Mouse (Mus musculus) neural tube, embryonic 14.5 days (tissue): Measurements from ENCODE around the gene Pkd1l3. TPM values are rescaled to one million over a fixed set of nuclear protein-coding genes. Genes with fewer than 3 reads are reported as not detected.

Experiments used
- ATAC-seq: fragments of 200-750 bp; cut with Nextera tagmentation; 2 replicates; pipeline ENCODE4 v1.8.0; 2017; ENCODE audit warnings: low read depth, mild to moderate bottlenecking, moderate TSS enrichment, moderate library complexity
- H3K27ac ChIP-seq: fragments of 300-500 bp; sonication (generic); 2 replicates; pipeline ENCODE4 v1.5.1; 2014; ENCODE audit warnings: low read depth, mild to moderate bottlenecking, control low read depth, low read length, moderate library complexity, mixed read lengths
- H3K27me3 ChIP-seq: fragments of 300-500 bp; sonication (generic); 2 replicates; pipeline ENCODE4 v1.6.1; 2014; ENCODE audit warnings: low read length; ENCODE audit not compliant: control insufficient read depth, insufficient read depth
- H3K36me3 ChIP-seq: fragments of 300-500 bp; sonication (generic); 2 replicates; pipeline ENCODE4 v1.6.1; 2014; ENCODE audit warnings: low read length, mixed read lengths; ENCODE audit not compliant: control insufficient read depth, insufficient read depth
- H3K4me1 ChIP-seq: fragments of 300-500 bp; sonication (generic); 2 replicates; pipeline ENCODE4 v1.6.1; 2014; ENCODE audit warnings: low read length; ENCODE audit not compliant: control insufficient read depth, insufficient read depth
- H3K4me2 ChIP-seq: fragments of 300-500 bp; sonication (generic); 2 replicates; pipeline ENCODE4 v1.6.1; 2014; ENCODE audit warnings: mild to moderate bottlenecking, low read depth, low read length, control low read depth
- H3K4me3 ChIP-seq: fragments of 300-500 bp; sonication (generic); 2 replicates; pipeline ENCODE4 v1.5.1; 2014; ENCODE audit warnings: low read depth, low read length, control low read depth, mixed read lengths
- H3K9ac ChIP-seq: fragments of 300-500 bp; sonication (generic); replicated peaks from 2 replicates; pipeline ENCODE4 v1.6.1; 2014; ENCODE audit warnings: low read depth, mild to moderate bottlenecking, control low read depth, low read length, mixed read lengths
- H3K9me3 ChIP-seq: fragments of 300-500 bp; sonication (generic); 2 replicates; pipeline ENCODE4 v1.6.1; 2016; ENCODE audit warnings: low read length; ENCODE audit not compliant: control insufficient read depth
- WGBS: fragments of 180-500 bp; shearing (Covaris S2); extraction: QIAGEN DNeasy Blood & Tissue Kit; methylation state at CpG from one replicate; pipeline ENCODE4 v1.1.7; 2014; 5-methylcytosine and 5-hydroxymethylcytosine counted together
- polyA plus RNA-seq: library from polyadenylated mRNA; unstranded; fragments of >200 nt; fragmentation: Nextera tagmentation; extraction: Ambion mirVana; gene quantifications from 2 replicates; pipeline ENCODE4 v1.2.1, GENCODE M21; 2014

The Pkd1l3 gene
- polyA plus RNA-seq, 1 experiment from 2014 or later = 0.09 TPM

DNA sequence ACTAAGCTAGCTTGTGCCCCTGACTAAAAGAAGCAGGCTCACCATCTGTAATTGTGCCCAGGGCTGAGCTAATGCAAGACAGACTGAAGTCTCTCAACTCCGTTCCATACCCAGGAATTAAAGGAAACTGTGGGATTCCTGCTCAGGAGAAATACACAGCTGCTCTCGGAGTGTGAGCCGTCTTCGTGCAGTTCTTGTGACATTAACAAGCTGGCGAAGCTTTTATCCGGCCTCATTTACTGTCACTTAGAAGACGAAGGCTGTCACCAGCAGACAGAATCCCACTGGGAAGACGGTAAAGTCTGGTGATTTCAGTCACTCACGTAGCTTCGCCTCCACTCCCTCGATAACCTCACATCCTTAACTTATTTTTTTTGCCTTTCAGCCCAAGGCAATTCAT is 33.0 kb downstream of the Pkd1l3 start:
- 78% methylated on average over 11 of the region's 11 CpGs for WGBS
- Histone ChIP-seq H3K9me3 (no peaks in the 10 kb centered on the region), H3K27me3 (no peaks in the 10 kb centered on the region), H3K36me3 (no peaks in the 10 kb centered on the region), H3K4me2 (no peak overlapping the region), H3K27ac (no peak overlapping the region), H3K9ac (no peak overlapping the region), H3K4me3 (no peak overlapping the region), H3K4me1 (no peaks in the 10 kb centered on the region)
- ATAC-seq = no peak

DNA sequence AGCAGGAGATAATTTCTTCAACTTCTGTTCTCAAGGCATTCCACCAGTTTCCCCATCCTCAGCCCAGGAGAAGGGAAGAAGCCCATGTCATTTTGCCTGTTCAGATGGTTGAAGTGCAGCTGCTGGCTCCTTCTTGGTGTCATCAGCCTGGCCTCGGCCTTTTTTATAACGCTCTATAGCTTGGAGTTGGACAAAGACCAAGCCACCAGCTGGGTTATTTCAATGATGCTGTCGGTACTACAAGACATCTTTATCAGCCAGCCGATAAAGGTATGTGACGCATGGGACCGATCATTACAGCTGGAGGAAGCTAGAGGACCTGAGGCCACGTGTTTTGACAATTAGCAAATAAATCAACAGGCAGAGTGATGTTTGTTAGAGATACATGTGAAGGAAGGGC is 34.2 kb downstream of the Pkd1l3 start:
- Histone ChIP-seq H3K27me3 (no peaks in the 10 kb centered on the region), H3K4me2 (no peak overlapping the region), H3K36me3 (no peaks in the 10 kb centered on the region), H3K4me1 (no peaks in the 10 kb centered on the region), H3K9ac (no peak overlapping the region), H3K9me3 (no peaks in the 10 kb centered on the region), H3K4me3 (no peak overlapping the region), H3K27ac (no peak overlapping the region)
- no peak for ATAC-seq
- 71% methylated on average over 7 of the region's 7 CpGs for WGBS

DNA sequence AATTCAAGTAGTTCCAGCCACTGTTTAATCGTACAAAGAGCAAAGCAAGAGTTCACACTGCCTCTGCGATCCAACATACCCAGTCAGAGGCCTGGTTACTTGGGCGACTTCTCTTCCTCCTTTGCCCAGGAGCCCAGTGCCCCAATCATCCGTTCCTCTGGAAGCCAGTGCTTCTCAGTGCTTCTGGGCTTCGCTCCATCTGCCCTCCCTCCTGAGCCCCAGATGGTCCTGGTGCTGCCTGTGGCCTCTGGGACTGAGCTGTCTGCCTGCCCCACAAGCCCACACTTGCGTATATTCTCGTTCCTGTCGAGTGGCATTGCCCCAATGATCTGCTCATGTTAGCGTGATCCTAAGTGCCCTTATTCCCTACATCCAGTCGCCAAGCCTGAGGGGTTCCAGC is 36.5 kb downstream of the Pkd1l3 start:
- H3K4me2 ChIP-seq = no peak overlapping the region
- H3K9me3 ChIP-seq = no peaks in the 10 kb centered on the region
- no peak overlapping the region for H3K4me3 ChIP-seq
- no peaks in the 10 kb centered on the region for H3K27me3 ChIP-seq
- H3K9ac ChIP-seq = no peak overlapping the region
- H3K4me1 ChIP-seq = no peaks in the 10 kb centered on the region
- no peak overlapping the region for H3K27ac ChIP-seq
- no peak for ATAC-seq
- 72% methylated on average over 10 of the region's 10 CpGs for WGBS
- H3K36me3 ChIP-seq = no peaks in the 10 kb centered on the region

DNA sequence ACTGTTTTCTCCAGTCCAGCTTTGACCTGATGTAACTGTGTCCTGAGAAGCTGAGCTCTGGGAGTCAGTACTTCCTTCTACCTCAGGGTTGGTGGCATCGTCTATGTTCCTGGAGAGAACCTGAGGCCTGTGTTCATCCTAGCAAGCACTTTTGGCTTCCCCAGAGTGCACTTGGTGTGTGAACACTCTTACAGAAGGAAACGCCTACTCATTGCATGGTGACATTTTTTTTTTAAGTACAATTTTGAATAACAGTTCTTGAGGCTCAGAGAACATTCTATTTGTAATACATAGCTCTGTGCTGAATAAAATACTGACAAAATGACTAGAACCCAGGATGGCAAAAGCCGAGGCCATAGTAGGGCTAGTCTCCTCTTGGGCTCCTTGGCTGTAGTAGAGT is 42.5 kb downstream of the Pkd1l3 start:
- no peak overlapping the region for H3K4me3 ChIP-seq
- H3K27me3 ChIP-seq = no peaks in the 10 kb centered on the region
- no peak overlapping the region for H3K9ac ChIP-seq
- 89% methylated on average over 3 of the region's 3 CpGs for WGBS
- no peak overlapping the region for H3K27ac ChIP-seq
- no peaks in the 10 kb centered on the region for H3K4me1 ChIP-seq
- no peak overlapping the region for H3K4me2 ChIP-seq
- no peaks in the 10 kb centered on the region for H3K9me3 ChIP-seq
- no peaks in the 10 kb centered on the region for H3K36me3 ChIP-seq
- ATAC-seq = no peak

DNA sequence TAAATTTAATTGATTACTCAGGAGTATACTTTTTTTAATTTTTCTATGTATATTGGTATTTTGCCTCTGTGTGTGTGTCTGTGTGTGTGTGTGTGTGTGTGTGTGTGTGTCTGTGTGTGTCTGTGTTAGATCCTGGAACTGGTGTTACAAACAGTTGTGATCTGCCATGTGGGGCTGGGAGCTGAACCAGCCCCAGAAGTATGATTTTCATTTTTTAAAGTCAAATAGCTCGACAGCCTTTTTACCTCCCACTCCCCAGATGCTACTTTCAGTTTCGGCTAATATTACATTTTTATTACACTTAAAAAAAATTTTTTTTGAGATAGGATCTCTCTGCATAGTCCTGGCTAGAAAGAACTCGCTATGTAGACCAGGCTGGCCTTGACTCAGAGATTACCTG is 48.0 kb downstream of the Pkd1l3 start:
- Histone ChIP-seq H3K9ac (no peak overlapping the region), H3K9me3 (no peaks in the 10 kb centered on the region), H3K4me1 (no peaks in the 10 kb centered on the region), H3K4me2 (no peak overlapping the region), H3K27ac (no peak overlapping the region), H3K36me3 (peaks cover 4% of the 10 kb centered on the region; the same call in 1 of the 2 replicates), H3K4me3 (no peak overlapping the region), H3K27me3 (no peaks in the 10 kb centered on the region)
- ATAC-seq = no peak
- 82% methylated on average over 3 of the region's 3 CpGs for WGBS

DNA sequence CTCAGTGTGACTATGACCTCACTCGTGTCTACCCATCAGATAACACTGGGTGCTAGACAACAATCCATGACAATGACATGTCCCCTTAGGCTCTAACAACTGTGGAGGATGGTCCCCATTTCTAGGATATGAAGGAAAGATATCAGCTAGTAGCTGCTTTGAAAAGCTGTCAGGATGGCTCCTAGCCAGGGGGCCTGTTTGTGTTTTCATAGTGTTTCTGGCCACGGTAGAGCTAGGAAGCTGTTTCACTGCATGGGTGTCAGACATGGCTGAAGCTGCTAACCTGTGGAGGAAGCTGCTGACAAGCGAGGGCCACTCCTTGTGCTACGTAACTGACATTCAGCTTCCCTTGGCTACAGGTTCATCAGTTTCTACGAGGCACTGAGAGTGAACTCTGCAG is 52.3 kb downstream of the Pkd1l3 start:
- no peak overlapping the region for H3K9ac ChIP-seq
- no peak overlapping the region for H3K4me3 ChIP-seq

DNA sequence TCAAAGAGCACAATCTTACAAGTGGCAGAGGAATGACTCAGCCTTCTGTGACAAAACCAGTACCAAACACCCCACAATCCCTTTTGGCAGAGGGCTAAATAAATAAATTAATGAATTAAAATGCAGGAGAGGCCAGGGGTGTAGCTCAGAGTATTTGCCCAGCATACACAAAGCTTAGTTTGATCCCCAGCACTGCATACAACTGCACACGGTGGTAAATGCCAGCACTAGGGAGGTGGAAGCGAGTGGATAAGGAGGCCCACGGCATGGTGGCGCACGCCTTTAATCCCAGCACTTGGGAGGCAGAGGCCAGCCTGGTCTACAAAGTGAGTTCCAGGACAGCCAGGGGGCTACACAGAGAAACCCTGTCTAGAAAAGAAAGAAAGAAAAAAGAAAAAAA is 58.3 kb downstream of the Pkd1l3 start:
- H3K9me3 ChIP-seq = no peaks in the 10 kb centered on the region
- H3K4me3 ChIP-seq = no peak overlapping the region
- H3K27me3 ChIP-seq = no peaks in the 10 kb centered on the region
- no peak for ATAC-seq
- no peak overlapping the region for H3K27ac ChIP-seq
- H3K36me3 ChIP-seq = peaks cover 69% of the 10 kb centered on the region
- H3K4me2 ChIP-seq = no peak overlapping the region
- no peak overlapping the region for H3K9ac ChIP-seq
- no peaks in the 10 kb centered on the region for H3K4me1 ChIP-seq
- 96% methylated on average over 5 of the region's 5 CpGs for WGBS

More for the DNA sequence above, 52.3 kb downstream of the Pkd1l3 start:
- no peaks in the 10 kb centered on the region for H3K4me1 ChIP-seq
- no peaks in the 10 kb centered on the region for H3K27me3 ChIP-seq
- no peak overlapping the region for H3K27ac ChIP-seq
- WGBS = 89% methylated on average over 5 of the region's 5 CpGs
- no peaks in the 10 kb centered on the region for H3K9me3 ChIP-seq
- H3K4me2 ChIP-seq = no peak overlapping the region
- H3K36me3 ChIP-seq = peaks cover 21% of the 10 kb centered on the region
- ATAC-seq = no peak

DNA sequence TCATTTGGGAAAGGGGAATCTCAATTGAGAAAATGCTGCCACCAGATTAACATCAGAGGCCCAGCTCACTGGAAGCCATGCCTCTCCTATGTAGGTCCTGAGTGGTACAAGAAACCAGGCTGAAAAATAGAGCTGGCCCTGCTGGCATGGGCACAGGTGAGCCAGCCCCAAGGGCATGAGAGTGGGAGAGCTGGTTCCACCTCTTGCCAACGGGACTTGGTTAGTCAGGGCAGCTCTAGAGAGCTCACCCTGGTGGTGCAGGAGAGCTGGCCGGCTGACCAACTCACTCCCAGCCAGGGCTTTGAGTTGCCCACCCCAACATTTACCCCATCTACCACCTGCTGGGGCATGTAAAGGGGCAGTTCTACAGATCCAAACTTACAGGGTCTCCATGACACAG is 59.3 kb downstream of the Pkd1l3 start:
- ATAC-seq = no peak
- Histone ChIP-seq H3K4me1 (no peaks in the 10 kb centered on the region), H3K9me3 (no peaks in the 10 kb centered on the region), H3K4me3 (no peak overlapping the region), H3K27ac (no peak overlapping the region), H3K36me3 (peaks cover 77% of the 10 kb centered on the region), H3K4me2 (no peak overlapping the region), H3K27me3 (no peaks in the 10 kb centered on the region), H3K9ac (no peak overlapping the region)
- WGBS = 95% methylated on average over 2 of the region's 2 CpGs

DNA sequence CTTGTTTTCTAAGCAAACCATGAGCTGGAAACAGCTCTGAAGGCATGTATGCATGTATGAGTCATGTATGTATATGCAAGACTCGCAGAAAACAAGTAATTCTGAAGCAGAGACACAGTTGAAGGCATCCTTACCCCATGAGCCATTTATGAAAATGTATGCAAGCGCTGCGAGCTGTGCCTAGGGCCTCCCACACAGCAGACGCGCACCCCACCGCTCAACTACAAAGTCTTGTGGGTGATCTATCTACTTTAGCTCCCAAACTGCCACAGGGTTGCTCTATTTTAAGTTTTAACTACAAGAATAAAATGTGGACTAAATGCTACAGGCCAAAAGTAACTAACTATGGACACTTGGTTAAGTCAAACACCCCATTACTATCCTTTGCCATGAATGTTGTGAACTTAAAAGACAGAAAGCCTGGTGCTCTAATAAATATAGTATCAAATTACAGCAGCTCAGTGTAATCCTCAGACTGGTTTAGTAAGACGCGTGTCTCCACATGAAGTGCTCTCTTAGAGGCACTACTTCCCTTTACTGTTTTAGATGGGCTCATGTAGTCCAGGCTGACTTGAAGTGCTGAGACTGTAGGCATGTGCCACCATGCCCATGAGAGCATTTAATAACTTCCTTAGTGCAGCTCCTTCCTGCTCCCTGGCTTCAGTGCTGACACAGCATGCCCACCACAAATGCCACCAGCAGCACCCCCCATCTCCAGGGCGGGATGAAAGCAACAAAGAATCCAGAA is 61.8 kb downstream of the Pkd1l3 start:
- 95% methylated on average over 9 of the region's 9 CpGs for WGBS
- H3K36me3 ChIP-seq = peaks cover 83% of the 10 kb centered on the region
- H3K4me3 ChIP-seq = no peak overlapping the region
- no peak for ATAC-seq
- H3K4me1 ChIP-seq = no peaks in the 10 kb centered on the region
- no peak overlapping the region for H3K4me2 ChIP-seq
- no peak overlapping the region for H3K9ac ChIP-seq
- H3K27ac ChIP-seq = no peak overlapping the region
- no peaks in the 10 kb centered on the region for H3K9me3 ChIP-seq
- no peaks in the 10 kb centered on the region for H3K27me3 ChIP-seq
